Mouse (Mus musculus) intestine, embryonic 14.5 days (tissue): ENCODE data around the gene Lhfpl3. TPM values are rescaled to one million over a fixed set of nuclear protein-coding genes. Genes with fewer than 3 reads are reported as not detected.

Source experiments
- ATAC-seq: fragments of 200-750 bp; cut with Nextera tagmentation; replicated peaks from 2 replicates; pipeline ENCODE4 v1.8.0; 2017; ENCODE audit warnings: low read depth, moderate number of reproducible peaks, moderate TSS enrichment, moderate library complexity; ENCODE audit not compliant: low FRiP score, low TSS enrichment
- DNase-seq: peaks from one replicate; pipeline ENCODE4 v3.0.0-alpha.2; 2018; ENCODE audit warnings: low spot score
- H3K27ac ChIP-seq: fragments of 300-500 bp; sonication (generic); 2 replicates; pipeline ENCODE4 v1.5.1; 2014; ENCODE audit warnings: low read depth, mild to moderate bottlenecking, control low read depth
- H3K27me3 ChIP-seq: fragments of 300-500 bp; sonication (generic); replicated peaks from 2 replicates; pipeline ENCODE4 v1.6.1; 2014; ENCODE audit warnings: low read length, control low read depth; ENCODE audit not compliant: control insufficient read depth, insufficient read depth
- H3K36me3 ChIP-seq: fragments of 300-500 bp; sonication (generic); 2 replicates; pipeline ENCODE4 v1.6.1; 2014; ENCODE audit warnings: low read length, control low read depth; ENCODE audit not compliant: control insufficient read depth, insufficient read depth
- H3K4me1 ChIP-seq: fragments of 300-500 bp; sonication (generic); replicated peaks from 2 replicates; pipeline ENCODE4 v1.6.1; 2014; ENCODE audit warnings: low read length, control low read depth, mixed read lengths; ENCODE audit not compliant: control insufficient read depth, insufficient read depth
- H3K4me2 ChIP-seq: fragments of 300-500 bp; sonication (generic); 2 replicates; pipeline ENCODE4 v1.6.1; 2014; ENCODE audit warnings: low read length
- H3K4me3 ChIP-seq: fragments of 300-500 bp; sonication (generic); 2 replicates; pipeline ENCODE4 v1.5.1; 2014; ENCODE audit warnings: low read depth, low read length, control low read depth, mixed read lengths
- H3K9ac ChIP-seq: fragments of 300-500 bp; sonication (generic); 2 replicates; pipeline ENCODE4 v1.6.1; 2014; ENCODE audit warnings: mild to moderate bottlenecking, low read length
- H3K9me3 ChIP-seq: fragments of 300-500 bp; sonication (generic); 2 replicates; pipeline ENCODE4 v1.6.1; 2016; ENCODE audit warnings: low read length, control low read depth; ENCODE audit not compliant: control insufficient read depth
- WGBS: fragments of 180-500 bp; shearing (Covaris S2); extraction: QIAGEN DNeasy Blood & Tissue Kit; methylation state at CpG from one replicate; pipeline ENCODE4 v1.1.7; 2014; 5-methylcytosine and 5-hydroxymethylcytosine counted together
- polyA plus RNA-seq: library from polyadenylated mRNA; unstranded; fragments of >200 nt; fragmentation: Nextera tagmentation; extraction: Ambion mirVana; gene quantifications from 2 replicates; pipeline ENCODE4 v1.2.1, GENCODE M21; 2014

Gene Lhfpl3
- polyA plus RNA-seq, 1 experiment from 2014 or later = 0.14 TPM

GRCm38 (mm10) chr5:23214646-23215045, 468.8 kb downstream of the Lhfpl3 start:
- no peaks in the 10 kb centered on the region for H3K27me3 ChIP-seq
- WGBS = 88% methylated on average over 3 of the region's 3 CpGs
- no peak overlapping the region for H3K4me2 ChIP-seq
- H3K4me1 ChIP-seq = no peaks in the 10 kb centered on the region
- no peaks in the 10 kb centered on the region for H3K9me3 ChIP-seq
- no peak overlapping the region for H3K27ac ChIP-seq
- no peak overlapping the region for H3K4me3 ChIP-seq
- no peak overlapping the region for H3K9ac ChIP-seq
- DNase-seq = no peak
- no peaks in the 10 kb centered on the region for H3K36me3 ChIP-seq
- no peak for ATAC-seq

DNA sequence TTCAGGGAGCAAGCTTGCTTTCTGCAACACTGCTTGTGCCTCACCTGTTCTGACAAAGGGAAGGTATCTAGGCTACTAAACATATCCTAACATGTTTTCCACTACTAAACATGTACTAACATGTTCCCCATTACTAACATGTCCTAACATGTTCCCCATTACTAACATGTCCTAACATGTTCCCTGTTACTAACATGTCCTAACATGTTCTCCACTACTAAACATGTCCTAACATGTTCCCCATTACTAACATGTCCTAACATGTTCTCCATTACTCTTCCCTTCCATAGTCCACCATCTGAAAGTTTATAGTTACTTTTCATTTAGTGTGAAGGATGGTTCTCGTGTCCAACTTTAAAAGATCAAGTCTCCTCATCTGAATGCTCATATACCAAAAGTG, 473.8 kb downstream of the Lhfpl3 start:
- WGBS = 87% methylated on average over 1 of the region's 1 CpGs
- no peak for ATAC-seq

DNA sequence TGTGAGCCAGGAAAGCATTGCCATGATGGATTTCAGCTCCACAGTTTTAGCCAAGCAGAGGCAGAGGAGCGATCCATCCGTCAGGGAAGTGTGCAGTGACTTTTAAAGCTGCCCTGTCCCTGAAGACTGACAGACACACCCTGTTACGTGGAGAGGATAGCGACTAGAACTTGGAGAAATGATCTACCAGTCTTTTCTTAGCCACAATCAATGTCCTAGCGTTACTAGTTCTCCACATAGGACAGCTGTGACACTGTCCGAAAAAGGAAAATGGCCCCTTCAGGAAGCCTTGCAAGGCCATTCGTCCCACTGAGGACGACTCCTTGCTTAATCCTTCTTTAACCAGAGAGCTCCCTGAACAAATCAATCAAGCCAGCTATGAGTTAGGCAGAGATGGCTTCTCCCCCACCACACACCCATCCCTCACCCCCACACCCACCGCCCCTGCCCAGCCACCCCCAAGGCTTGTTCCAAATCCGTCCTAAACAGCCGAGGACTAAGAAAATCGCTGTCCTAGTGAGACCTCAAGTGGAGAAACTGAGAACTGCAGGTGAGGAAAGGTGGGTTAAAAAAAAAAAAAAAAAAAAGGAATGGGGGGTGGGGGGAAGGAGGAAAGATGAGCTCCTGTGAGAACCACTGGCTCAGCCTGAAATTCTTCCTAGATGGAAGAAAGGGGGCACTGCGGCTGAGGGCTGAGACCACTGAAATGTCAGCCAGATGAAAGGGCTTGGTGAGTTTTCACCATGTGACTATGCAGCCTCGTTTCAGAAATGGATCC, 479.1 kb downstream of the Lhfpl3 start:
- H3K27me3 ChIP-seq = no peaks in the 10 kb centered on the region
- no peaks in the 10 kb centered on the region for H3K4me1 ChIP-seq
- no peaks in the 10 kb centered on the region for H3K36me3 ChIP-seq
- no peaks in the 10 kb centered on the region for H3K9me3 ChIP-seq
- ATAC-seq (peak; percentile 84; the same call in 1 of the 2 replicates), DNase-seq (peak; percentile 78)
- H3K4me3 ChIP-seq = peak overlapping the region; percentile 27
- peak overlapping the region; percentile 35 for H3K9ac ChIP-seq
- peak overlapping the region; percentile 52 for H3K4me2 ChIP-seq
- H3K27ac ChIP-seq = no peak overlapping the region
- 19% methylated on average over 14 of the region's 14 CpGs for WGBS

More for the DNA sequence above, 473.8 kb downstream of the Lhfpl3 start:
- H3K4me3 ChIP-seq = no peak overlapping the region
- H3K36me3 ChIP-seq = no peaks in the 10 kb centered on the region
- no peaks in the 10 kb centered on the region for H3K27me3 ChIP-seq
- DNase-seq = no peak
- no peaks in the 10 kb centered on the region for H3K9me3 ChIP-seq
- H3K9ac ChIP-seq = no peak overlapping the region
- H3K4me1 ChIP-seq = no peaks in the 10 kb centered on the region
- H3K27ac ChIP-seq = no peak overlapping the region
- H3K4me2 ChIP-seq = no peak overlapping the region

- no peak overlapping the region for H3K9ac ChIP-seq
- WGBS = 37% methylated on average over 8 of the region's 8 CpGs
- H3K4me2 ChIP-seq = peak overlapping the region; percentile 52; the same call in 1 of the 2 replicates
- H3K4me1 ChIP-seq = no peaks in the 10 kb centered on the region
- no peak for DNase-seq
- H3K27me3 ChIP-seq = no peaks in the 10 kb centered on the region
- ATAC-seq = no peak
- H3K27ac ChIP-seq = no peak overlapping the region
- no peaks in the 10 kb centered on the region for H3K9me3 ChIP-seq
- H3K4me3 ChIP-seq = no peak overlapping the region
- no peaks in the 10 kb centered on the region for H3K36me3 ChIP-seq
Observed at GRCm38 (mm10) chr5:23225621-23226020, 479.8 kb downstream of the Lhfpl3 start.

DNA sequence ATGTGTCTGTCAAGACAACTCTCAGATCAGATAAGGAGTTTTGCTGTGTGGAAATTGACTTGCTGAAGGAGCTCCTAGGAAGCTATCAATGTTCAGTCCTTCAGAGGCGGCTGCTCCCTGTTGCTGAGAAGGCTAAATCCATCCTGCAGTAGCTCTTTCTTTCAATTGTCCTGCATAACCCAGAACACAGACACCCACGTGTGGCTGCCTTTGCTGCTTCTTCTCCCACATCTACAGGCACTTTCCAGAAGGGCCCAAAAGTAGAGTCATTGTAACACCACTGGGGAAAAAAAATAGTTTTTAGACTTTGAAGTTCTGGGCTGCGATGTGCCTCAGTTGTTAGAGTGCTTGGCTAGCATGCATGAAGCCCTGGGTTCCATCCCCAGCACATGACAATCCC, 480.9 kb downstream of the Lhfpl3 start:
- no peaks in the 10 kb centered on the region for H3K27me3 ChIP-seq
- no peaks in the 10 kb centered on the region for H3K36me3 ChIP-seq
- H3K4me1 ChIP-seq = no peaks in the 10 kb centered on the region
- 62% methylated on average over 3 of the region's 3 CpGs for WGBS
- H3K9me3 ChIP-seq = no peaks in the 10 kb centered on the region
- no peak overlapping the region for H3K4me2 ChIP-seq
- no peak overlapping the region for H3K9ac ChIP-seq
- ATAC-seq (no peak), DNase-seq (no peak)
- no peak overlapping the region for H3K27ac ChIP-seq
- H3K4me3 ChIP-seq = no peak overlapping the region

DNA sequence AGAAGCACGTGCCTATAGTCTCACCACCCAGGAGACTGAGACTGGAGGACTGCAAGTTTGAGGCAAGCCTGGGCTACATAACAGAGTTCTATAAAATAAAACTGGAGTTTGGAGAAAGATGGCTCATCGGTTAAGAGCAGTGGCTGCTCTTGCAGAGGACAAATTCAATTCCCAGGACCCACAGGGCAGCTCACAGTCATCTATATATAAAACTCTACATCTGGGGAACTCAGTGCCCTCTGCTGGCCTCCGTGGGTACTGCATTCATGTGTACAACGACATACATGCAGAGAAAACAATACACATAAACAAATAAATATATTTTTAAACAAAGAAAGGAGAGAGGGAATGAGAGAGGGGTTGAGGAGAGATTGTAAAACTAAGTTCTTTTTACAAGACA, 501.1 kb downstream of the Lhfpl3 start:
- Histone ChIP-seq H3K27me3 (no peaks in the 10 kb centered on the region), H3K4me2 (no peak overlapping the region), H3K9me3 (no peaks in the 10 kb centered on the region), H3K36me3 (no peaks in the 10 kb centered on the region), H3K4me3 (no peak overlapping the region), H3K27ac (no peak overlapping the region), H3K9ac (no peak overlapping the region), H3K4me1 (peaks cover 6% of the 10 kb centered on the region; the same call in 1 of the 2 replicates)
- DNase-seq (peak; percentile 63), ATAC-seq (no peak)
- WGBS = 47% methylated on average over 4 of the region's 4 CpGs

GRCm38 (mm10) chr5:23247784-23248183, 501.9 kb downstream of the Lhfpl3 start:
- Histone ChIP-seq H3K4me1 (peaks cover 6% of the 10 kb centered on the region; the same call in 1 of the 2 replicates), H3K27ac (no peak overlapping the region), H3K9ac (no peak overlapping the region), H3K4me3 (no peak overlapping the region), H3K9me3 (no peaks in the 10 kb centered on the region), H3K36me3 (no peaks in the 10 kb centered on the region), H3K4me2 (no peak overlapping the region), H3K27me3 (no peaks in the 10 kb centered on the region)
- WGBS = 67% methylated on average over 1 of the region's 1 CpGs
- no peak for ATAC-seq
- DNase-seq = no peak

DNA sequence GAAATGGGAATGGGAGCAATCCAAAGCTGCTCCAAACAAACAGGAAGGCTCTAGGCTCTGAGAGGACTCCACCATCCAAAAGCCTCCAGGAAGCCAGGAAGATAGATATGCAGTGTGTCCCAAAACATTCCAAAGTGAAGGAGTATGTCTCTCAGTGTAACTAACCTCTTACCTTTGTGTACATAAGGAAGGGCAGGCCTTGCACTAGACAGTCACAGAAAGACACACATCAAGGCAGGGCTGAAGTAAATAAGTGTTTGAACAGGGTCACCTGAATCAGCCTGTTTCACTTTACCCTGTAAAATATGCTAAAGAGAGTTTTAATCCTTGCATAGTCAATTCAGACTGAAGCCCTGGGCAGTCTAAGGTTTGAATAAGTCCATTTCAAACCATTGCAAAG, 502.4 kb downstream of the Lhfpl3 start:
- Histone ChIP-seq H3K4me1 (peaks cover 6% of the 10 kb centered on the region; the same call in 1 of the 2 replicates), H3K36me3 (no peaks in the 10 kb centered on the region)
- ATAC-seq = 0 out of 2 replicates have a peak, but pooled peaks have one; percentile 63

More for the DNA sequence above, 502.4 kb downstream of the Lhfpl3 start:
- H3K4me3 ChIP-seq = no peak overlapping the region
- no peak for DNase-seq
- H3K9me3 ChIP-seq = no peaks in the 10 kb centered on the region
- no peak overlapping the region for H3K9ac ChIP-seq
- H3K27ac ChIP-seq = no peak overlapping the region
- H3K4me2 ChIP-seq = no peak overlapping the region
- no peaks in the 10 kb centered on the region for H3K27me3 ChIP-seq
